Mouse (Mus musculus): Measurements from ENCODE around the gene Ifnar2.

Ifnar2 gene

GRCm38 (mm10) chr16:91353177-91353576 is 19.4 kb upstream of the Ifnar2 start:
- no peak for TF ChIP-seq GATA4 (IDR thresholded peaks at IDR 0.05; ENCODE audit: insufficient replicate concordance, low read length)

GRCm38 (mm10) chr16:91353638-91354037 is 18.9 kb upstream of the Ifnar2 start:
- TF ChIP-seq GATA4 (IDR thresholded peaks at IDR 0.05; ENCODE audit: insufficient replicate concordance, low read length), result no peak

GRCm38 (mm10) chr16:91354599-91354998 is 18.0 kb upstream of the Ifnar2 start:
- no peak for TF ChIP-seq GATA4 (IDR thresholded peaks at IDR 0.05; ENCODE audit: insufficient replicate concordance, low read length)

DNA sequence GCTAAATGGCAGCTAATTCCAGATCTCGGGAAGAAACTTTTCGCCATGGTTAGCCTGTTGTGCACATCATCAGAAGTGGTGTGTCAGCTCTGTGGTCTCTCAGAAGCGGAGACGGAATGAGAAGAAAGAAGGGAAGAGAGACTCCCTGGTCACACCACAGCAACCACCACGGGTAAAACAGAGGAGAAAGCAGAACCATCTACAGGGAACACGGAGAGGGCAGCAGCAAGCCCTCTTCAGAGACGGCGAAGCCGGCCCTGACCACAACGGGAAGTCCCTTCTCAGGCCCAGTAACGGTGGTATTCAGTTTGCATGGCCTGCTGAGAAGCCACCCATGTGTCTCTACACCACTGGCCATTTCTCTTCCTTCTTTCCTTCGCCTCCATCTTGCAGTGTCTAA is 17.4 kb upstream of the Ifnar2 start:
- no peak for TF ChIP-seq GATA4 (IDR thresholded peaks at IDR 0.05; ENCODE audit: insufficient replicate concordance, low read length)

GRCm38 (mm10) chr16:91356760-91357525 is 15.6 kb upstream of the Ifnar2 start:
- TF ChIP-seq GATA4 (IDR thresholded peaks at IDR 0.05; ENCODE audit: insufficient replicate concordance, low read length), result no peak

GRCm38 (mm10) chr16:91357526-91357900 is 15.1 kb upstream of the Ifnar2 start:
- TF ChIP-seq GATA4 (IDR thresholded peaks at IDR 0.05; ENCODE audit: insufficient replicate concordance, low read length), result no peak

- no peak for TF ChIP-seq GATA4 (IDR thresholded peaks at IDR 0.05; ENCODE audit: insufficient replicate concordance, low read length)
These were observed 14.0 kb upstream of the Ifnar2 start for GRCm38 (mm10) chr16:91358555-91358954.

- no peak for TF ChIP-seq GATA4 (IDR thresholded peaks at IDR 0.05; ENCODE audit: insufficient replicate concordance, low read length)
These were observed 13.1 kb upstream of the Ifnar2 start for GRCm38 (mm10) chr16:91359531-91359930.

- TF ChIP-seq GATA4 (IDR thresholded peaks at IDR 0.05; ENCODE audit: insufficient replicate concordance, low read length), result no peak
These were observed 12.4 kb upstream of the Ifnar2 start for GRCm38 (mm10) chr16:91360162-91360561.

GRCm38 (mm10) chr16:91362006-91362405 is 10.6 kb upstream of the Ifnar2 start:
- TF ChIP-seq GATA4 (IDR thresholded peaks at IDR 0.05; ENCODE audit: insufficient replicate concordance, low read length), result no peak

DNA sequence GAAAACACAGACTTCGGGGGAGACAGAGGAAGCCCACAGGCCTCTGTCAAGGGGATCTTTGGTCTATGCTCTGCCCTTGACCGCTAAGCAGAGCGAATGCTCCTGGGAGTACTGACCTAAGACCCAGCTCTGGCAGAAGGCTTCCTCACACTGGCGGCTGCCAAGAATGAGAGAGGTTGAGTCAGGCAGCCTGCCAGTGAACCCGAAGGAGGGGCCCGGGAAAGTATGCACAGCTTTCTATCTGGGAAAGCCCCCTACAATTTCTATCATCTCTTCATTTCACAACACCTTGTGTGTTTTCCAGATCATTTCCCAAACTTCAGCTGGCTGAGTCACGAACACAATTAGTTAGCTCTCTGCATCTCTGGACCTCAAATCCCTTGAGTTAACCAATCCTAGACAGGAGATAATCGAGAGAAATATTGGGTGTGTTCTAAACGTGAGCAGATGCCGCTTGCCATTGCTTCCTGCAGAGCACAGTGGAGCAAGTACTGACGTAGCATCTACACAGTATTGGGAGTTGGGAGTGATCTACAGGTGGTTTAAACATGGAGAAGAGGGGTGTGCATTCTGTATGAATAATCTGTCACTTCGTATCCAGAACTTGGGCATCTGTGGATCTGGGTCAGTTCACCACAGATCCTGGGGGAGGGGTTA is 9.8 kb upstream of the Ifnar2 start:
- no peak for TF ChIP-seq GATA4 (IDR thresholded peaks at IDR 0.05; ENCODE audit: insufficient replicate concordance, low read length)

GRCm38 (mm10) chr16:91363483-91363882 is 9.1 kb upstream of the Ifnar2 start:
- peak; percentile 76; the same call in 1 of the 2 replicates for TF ChIP-seq GATA4 (IDR thresholded peaks at IDR 0.05; ENCODE audit: insufficient replicate concordance, low read length)

DNA sequence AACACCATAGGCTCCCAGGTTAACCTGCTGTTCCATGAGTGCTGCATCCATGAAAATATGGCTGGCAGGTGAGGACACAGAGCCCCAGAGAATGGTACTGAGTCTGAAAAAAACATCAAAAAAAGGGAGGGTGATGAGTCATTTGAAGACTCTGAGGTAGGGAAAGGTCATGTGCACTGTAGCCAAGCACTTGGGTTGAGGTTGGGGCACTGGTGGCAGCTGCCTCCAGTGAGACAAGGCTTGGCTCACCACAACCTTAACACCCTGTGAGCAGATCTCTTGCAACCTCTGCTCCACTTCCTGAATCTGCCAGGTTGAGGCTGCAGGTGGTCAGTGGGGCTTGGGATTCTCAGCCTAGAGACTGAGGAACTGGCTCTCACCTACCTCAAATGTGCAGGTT is 6.0 kb upstream of the Ifnar2 start:
- TF ChIP-seq GATA4 (IDR thresholded peaks at IDR 0.05; ENCODE audit: insufficient replicate concordance, low read length), result no peak

GRCm38 (mm10) chr16:91367066-91367465 is 5.5 kb upstream of the Ifnar2 start:
- no peak for TF ChIP-seq GATA4 (IDR thresholded peaks at IDR 0.05; ENCODE audit: insufficient replicate concordance, low read length)

GRCm38 (mm10) chr16:91373473-91374252 is 1.1 kb downstream of the Ifnar2 start:
- TF ChIP-seq GATA4 (IDR thresholded peaks at IDR 0.05; ENCODE audit: insufficient replicate concordance, low read length), result no peak

DNA sequence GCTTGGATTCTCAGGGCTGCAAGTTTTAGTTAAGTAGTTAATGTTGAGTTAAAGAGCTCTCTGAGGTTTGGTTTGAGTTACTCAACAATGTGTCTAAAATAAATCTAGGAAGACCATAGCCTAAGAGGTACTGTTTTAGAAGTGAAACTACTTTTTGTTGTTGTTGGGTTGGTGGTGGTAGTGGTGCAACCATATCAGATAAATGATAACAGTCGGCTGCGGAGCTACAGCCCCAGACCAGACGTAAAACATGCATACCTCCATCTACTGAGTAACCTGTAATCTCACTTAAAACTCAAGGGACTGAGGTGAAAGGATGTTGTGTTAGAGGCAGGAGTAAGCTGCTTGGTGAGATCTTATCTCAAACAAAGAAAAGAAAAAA is 1.7 kb downstream of the Ifnar2 start:
- TF ChIP-seq GATA4 (IDR thresholded peaks at IDR 0.05; ENCODE audit: insufficient replicate concordance, low read length), result no peak
